Mouse (Mus musculus) small intestine, adult 2 months (tissue): ENCODE measurements at regions not wholly inside any gene's neighbourhood (a gene's known extent, or its start where the extent isn't known, plus 50 kb on each side); places are given as distances from the start of the nearest gene placed in this dataset.
"Not testable (repeated sequence)": the region's sequence is repeated elsewhere in the genome, so short reads cannot be mapped to it uniquely, and the experiment has no call there.

ENCODE experiments used
- H3K27ac ChIP-seq: fragments of 200-500 bp; 2 replicates; pipeline ENCODE4 v1.5.1; 2012; ENCODE audit warnings: low read depth, low read length, control low read depth, inconsistent platforms; ENCODE audit not compliant: insufficient read depth
- H3K27me3 ChIP-seq: fragments of 200-500 bp; 2 replicates; pipeline ENCODE4 v1.6.1; 2012; ENCODE audit warnings: mild to moderate bottlenecking, moderate library complexity, low read length, inconsistent platforms; ENCODE audit not compliant: control insufficient read depth, insufficient read depth
- H3K36me3 ChIP-seq: fragments of 200-500 bp; 2 replicates; pipeline ENCODE4 v1.6.1; 2012; ENCODE audit warnings: mild to moderate bottlenecking, low read length, control low read depth, inconsistent platforms; ENCODE audit not compliant: control insufficient read depth, insufficient read depth
- H3K4me1 ChIP-seq: fragments of 200-500 bp; 2 replicates; pipeline ENCODE4 v1.6.1; 2012; ENCODE audit warnings: low read length, inconsistent platforms, mixed read lengths; ENCODE audit not compliant: control insufficient read depth, insufficient read depth, insufficient read length
- H3K4me3 ChIP-seq: fragments of 200-500 bp; 2 replicates; pipeline ENCODE4 v1.5.1; 2012; ENCODE audit warnings: low read depth, mild to moderate bottlenecking, control low read depth, inconsistent platforms, low read length, moderate library complexity
- CTCF ChIP-seq: fragments of 200-500 bp; IDR thresholded peaks from 2 replicates; pipeline ENCODE4 v1.5.1; 2012; ENCODE audit warnings: low read depth, mild to moderate bottlenecking, control low read depth, inconsistent platforms, low read length, moderate library complexity, mixed read lengths; ENCODE audit not compliant: insufficient replicate concordance, insufficient read length; ENCODE audit errors: extremely low read depth
- POLR2A ChIP-seq: fragments of 200-500 bp; IDR thresholded peaks from 2 replicates; pipeline ENCODE4 v1.6.1; 2012; ENCODE audit warnings: low read depth, mild to moderate bottlenecking, control low read depth, inconsistent platforms, low read length, moderate library complexity
- WGBS: fragments of 180-500 bp; shearing (Covaris S2); methylation state at CpG from one replicate; pipeline ENCODE4 v1.1.7; 2018; 5-methylcytosine and 5-hydroxymethylcytosine counted together

- TF ChIP-seq POLR2A, result no peak
- TF ChIP-seq CTCF, result no peak
- H3K4me3 ChIP-seq, result no peak overlapping the region
- no peak overlapping the region for H3K27ac ChIP-seq
- no peaks in the 10 kb centered on the region for H3K36me3 ChIP-seq
- H3K27me3 ChIP-seq, result no peaks in the 10 kb centered on the region
- H3K4me1 ChIP-seq, result no peaks in the 10 kb centered on the region
- 82% methylated on average over 11 of the region's 11 CpGs for WGBS
Observed at GRCm38 (mm10) chr14:58306832-58307521, 236.6 kb downstream of the Fgf9 start.

- WGBS, result 65% methylated on average over 10 of the region's 10 CpGs
- Histone ChIP-seq H3K4me1 (no peaks in the 10 kb centered on the region), H3K4me3 (no peak overlapping the region), H3K27ac (peak overlapping the region; percentile 12; the same call in 1 of the 2 replicates), H3K27me3 (no peaks in the 10 kb centered on the region), H3K36me3 (no peaks in the 10 kb centered on the region)
- no peak for TF ChIP-seq POLR2A
- no peak for TF ChIP-seq CTCF
Observed at GRCm38 (mm10) chr14:58300411-58300887, 230.1 kb downstream of the Fgf9 start.

- H3K4me1 ChIP-seq, result peaks cover 5% of the 10 kb centered on the region; the same call in 1 of the 2 replicates
- no peaks in the 10 kb centered on the region for H3K27me3 ChIP-seq
- 79% methylated on average over 13 of the region's 13 CpGs for WGBS
- H3K36me3 ChIP-seq, result no peaks in the 10 kb centered on the region
- H3K4me3 ChIP-seq, result no peak overlapping the region
- H3K27ac ChIP-seq, result 0 out of 2 replicates have a peak overlapping the region, but pooled peaks have one; percentile 11
- TF ChIP-seq POLR2A (no peak), CTCF (no peak)
Observed at GRCm38 (mm10) chr14:58286007-58286525, 215.7 kb downstream of the Fgf9 start.

GRCm38 (mm10) chr14:58282708-58283290, 212.5 kb downstream of the Fgf9 start:
- Histone ChIP-seq H3K4me1 (peaks cover 5% of the 10 kb centered on the region; the same call in 1 of the 2 replicates), H3K4me3 (0 out of 2 replicates have a peak overlapping the region, but pooled peaks have one; percentile 3), H3K36me3 (no peaks in the 10 kb centered on the region), H3K27me3 (no peaks in the 10 kb centered on the region), H3K27ac (no peak overlapping the region)
- WGBS, result 17% methylated on average over 15 of the region's 15 CpGs
- TF ChIP-seq POLR2A (no peak), CTCF (no peak)

GRCm38 (mm10) chr14:58282264-58282663, 211.9 kb downstream of the Fgf9 start:
- Histone ChIP-seq H3K27me3 (no peaks in the 10 kb centered on the region), H3K4me1 (peaks cover 5% of the 10 kb centered on the region; the same call in 1 of the 2 replicates), H3K27ac (no peak overlapping the region), H3K4me3 (no peak overlapping the region), H3K36me3 (no peaks in the 10 kb centered on the region)
- WGBS, result 78% methylated on average over 3 of the region's 3 CpGs
- TF ChIP-seq POLR2A, result no peak
- TF ChIP-seq CTCF, result no peak

GRCm38 (mm10) chr14:58274440-58274839, 204.1 kb downstream of the Fgf9 start:
- H3K36me3 ChIP-seq, H3K4me3 ChIP-seq, H3K4me1 ChIP-seq, H3K27me3 ChIP-seq, H3K27ac ChIP-seq: not testable (repeated sequence)
- 64% methylated on average over 2 of the region's 2 CpGs for WGBS

- no peaks in the 10 kb centered on the region for H3K36me3 ChIP-seq
- H3K27me3 ChIP-seq, result no peaks in the 10 kb centered on the region
- H3K27ac ChIP-seq, result no peak overlapping the region
- H3K4me3 ChIP-seq, result no peak overlapping the region
- no peaks in the 10 kb centered on the region for H3K4me1 ChIP-seq
- TF ChIP-seq CTCF (no peak), POLR2A (no peak)
- 43% methylated on average over 10 of the region's 10 CpGs for WGBS
Observed at GRCm38 (mm10) chr14:58273693-58274419, 203.5 kb downstream of the Fgf9 start.
